Mouse (Mus musculus): ENCODE measurements around the gene Cd151.
A peak's percentile ranks its signal among the peaks of the same experiment; 100 is the strongest.

- TF ChIP-seq CTCF (IDR thresholded peaks at IDR 0.05; ENCODE audit: borderline replicate concordance, extremely low read depth, insufficient read depth, insufficient read length): 0 out of 2 replicates have a peak, but pooled peaks have one; percentile 19
- no peak for TF ChIP-seq POLR2A (IDR thresholded peaks at IDR 0.05; ENCODE audit: borderline replicate concordance, extremely low read depth, insufficient read depth, insufficient read length, poor library complexity, severe bottlenecking)
These were observed 23.9 kb upstream of the Cd151 start for GRCm38 (mm10) chr7:141443081-141443821.

Data from brain, embryonic 14.5 days (tissue).